Mouse (Mus musculus): ENCODE measurements around the gene Tmem88.

GRCm38 (mm10) chr11:69366157-69366854 lies 31.7 kb downstream of the Tmem88 start:
- TF ChIP-seq CTCF (IDR thresholded peaks at IDR 0.05; ENCODE audit: low read depth) (0 out of 2 replicates have a peak, but pooled peaks have one; percentile 14), EP300 (IDR thresholded peaks at IDR 0.05; ENCODE audit: low read depth) (peak; percentile 37; the same call in 1 of the 2 replicates)
